Mouse (Mus musculus): ENCODE results near the gene Igsf6.

Igsf6 gene

DNA sequence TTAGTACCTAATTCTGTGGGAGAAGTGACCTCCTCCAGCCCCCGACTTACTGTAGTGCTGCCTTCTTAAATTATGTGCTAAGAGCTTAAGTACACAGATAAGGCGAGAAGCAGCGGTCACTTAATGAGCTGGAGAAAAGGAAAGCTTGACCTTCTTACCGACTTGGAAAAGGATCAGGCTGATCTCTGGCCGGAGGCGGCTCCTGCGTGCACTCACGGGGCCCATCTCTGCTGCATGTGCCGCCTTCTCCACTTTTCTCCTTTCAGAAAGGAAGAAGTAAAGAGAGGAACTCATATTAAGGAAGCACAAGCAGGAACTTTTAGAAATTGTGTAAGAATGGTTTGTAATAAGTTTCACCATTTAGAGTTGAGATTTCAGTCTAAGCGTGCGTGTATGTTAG lies at the start of gene Igsf6:
Gene Igsf6 (minus strand): TSS at position 292 of the 400 bp plus-strand sequence.
- DNase-seq = peak; percentile 65

GRCm38 (mm10) chr7:121120143-121120818 lies 45.9 kb upstream of the Igsf6 start:
- peak; percentile 74 to 81 for DNase-seq

- DNase-seq = no peak
Observed at GRCm38 (mm10) chr7:121111762-121112161, 37.4 kb upstream of the Igsf6 start.

- DNase-seq = no peak
Observed at GRCm38 (mm10) chr7:121111321-121111720, 36.9 kb upstream of the Igsf6 start.

DNA sequence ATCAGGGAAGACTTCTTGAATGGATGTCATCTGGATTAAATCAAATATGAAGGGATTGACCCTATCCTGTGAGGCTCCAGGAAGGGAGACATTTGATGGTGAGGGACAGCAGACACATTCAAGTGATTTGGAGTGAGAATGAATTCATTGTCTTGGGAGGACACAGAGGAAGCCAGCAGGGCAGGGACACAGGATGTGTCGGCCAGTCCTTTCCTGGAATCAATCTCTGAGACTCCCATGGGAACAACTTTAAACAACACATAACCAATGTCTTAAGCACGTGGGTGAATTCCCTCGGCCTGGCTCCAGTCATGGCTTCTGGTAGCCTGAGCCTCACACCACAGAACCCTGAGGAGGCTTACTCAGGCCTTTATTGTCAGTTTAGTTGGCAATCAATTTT lies 33.5 kb upstream of the Igsf6 start:
- peak; percentile 12 to 16 for DNase-seq

GRCm38 (mm10) chr7:121098614-121099389 lies 24.4 kb upstream of the Igsf6 start:
- DNase-seq = no peak

- no peak for DNase-seq
Observed at GRCm38 (mm10) chr7:121093026-121093425, 18.7 kb upstream of the Igsf6 start.

- no peak for DNase-seq
Observed at GRCm38 (mm10) chr7:121090748-121091147, 16.4 kb upstream of the Igsf6 start.

DNA sequence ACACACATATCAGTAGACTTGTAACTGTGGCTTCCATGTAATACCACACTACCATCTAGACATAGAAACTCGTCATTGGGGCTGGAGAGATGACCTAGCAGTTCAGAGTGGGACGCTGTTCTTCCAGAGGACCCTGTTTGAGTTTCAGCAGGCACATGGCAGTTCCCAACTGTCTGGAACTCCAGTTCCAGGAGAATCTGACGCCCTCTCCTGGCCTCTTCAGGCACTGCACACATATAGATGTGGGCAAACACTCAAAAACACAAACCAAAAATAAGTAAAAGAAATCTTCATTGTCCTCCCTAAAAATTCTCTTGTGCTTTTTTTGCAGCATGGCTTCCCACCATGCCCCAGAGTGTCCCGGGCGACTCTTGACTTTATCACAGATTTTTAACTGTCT lies 14.4 kb upstream of the Igsf6 start:
- no peak for DNase-seq

DNA sequence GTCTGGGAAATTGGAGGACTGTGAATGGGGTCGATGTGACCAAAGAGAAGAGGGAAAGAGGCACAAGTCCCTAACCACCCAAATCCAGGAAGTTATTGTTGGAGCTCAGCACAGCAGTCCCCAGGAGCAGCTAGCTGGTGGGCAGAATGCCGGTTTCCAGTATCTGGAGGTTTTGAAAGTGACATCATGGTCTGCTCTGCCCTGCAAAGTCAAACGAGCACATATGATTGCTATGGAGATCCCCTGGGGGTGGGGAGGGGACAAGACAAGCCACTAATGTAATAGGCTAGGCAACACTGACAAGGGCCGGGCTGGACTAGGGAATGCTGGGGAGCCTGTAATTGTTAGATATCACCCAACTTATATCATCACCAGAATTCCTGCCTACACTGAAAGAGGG lies 11.1 kb upstream of the Igsf6 start:
- DNase-seq = no peak

DNA sequence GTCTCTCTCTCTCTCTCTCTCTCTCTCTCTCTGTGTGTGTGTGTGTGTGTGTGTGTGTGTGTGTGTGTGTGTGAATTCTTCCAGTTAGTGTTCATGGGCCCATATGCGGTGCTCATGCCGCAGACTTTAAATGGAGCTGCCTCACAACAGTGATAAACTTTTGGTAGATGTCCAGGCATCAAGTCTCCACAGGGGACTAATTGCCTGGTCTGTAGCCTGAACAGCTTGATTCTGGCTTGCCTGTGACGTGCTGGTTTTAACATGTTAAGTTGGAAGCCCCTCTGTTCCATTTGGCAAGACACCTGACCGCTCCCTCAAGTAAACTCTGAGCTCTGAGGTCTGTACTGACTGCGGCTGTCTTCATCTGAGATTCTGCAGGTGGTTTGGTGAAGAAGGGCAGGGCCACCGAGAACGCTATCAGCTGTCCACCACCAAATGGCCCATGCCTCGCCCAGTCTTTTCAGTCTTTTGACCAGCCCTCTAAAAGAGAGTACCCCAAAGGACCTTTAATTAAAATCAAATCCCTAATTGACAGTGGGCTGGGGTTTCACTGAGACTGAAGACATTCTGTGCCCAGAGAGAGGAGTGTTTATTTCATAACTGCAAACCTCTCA lies 10.6 kb upstream of the Igsf6 start:
- no peak for DNase-seq

GRCm38 (mm10) chr7:121082949-121083513 lies 8.7 kb upstream of the Igsf6 start:
- no peak for DNase-seq

DNA sequence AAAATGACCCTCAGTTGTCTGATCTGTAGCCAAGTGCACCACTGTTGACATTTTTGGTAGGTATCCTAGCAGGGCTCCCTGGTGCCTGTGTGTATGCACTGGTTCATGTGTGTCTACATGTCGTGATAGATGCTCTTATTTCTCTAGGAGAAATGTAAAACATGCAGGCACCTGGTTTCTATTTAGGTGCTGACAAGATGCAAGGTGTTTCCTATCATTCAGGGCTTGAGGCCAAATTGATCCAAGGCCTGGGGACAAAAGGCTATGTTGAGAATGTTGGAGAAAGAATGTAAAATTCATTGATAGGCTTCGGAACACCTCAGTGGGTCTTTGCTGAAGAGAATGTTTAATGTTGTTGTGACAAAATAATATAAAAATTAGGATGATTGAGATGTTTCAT lies 7.4 kb upstream of the Igsf6 start:
- no peak for DNase-seq

DNA sequence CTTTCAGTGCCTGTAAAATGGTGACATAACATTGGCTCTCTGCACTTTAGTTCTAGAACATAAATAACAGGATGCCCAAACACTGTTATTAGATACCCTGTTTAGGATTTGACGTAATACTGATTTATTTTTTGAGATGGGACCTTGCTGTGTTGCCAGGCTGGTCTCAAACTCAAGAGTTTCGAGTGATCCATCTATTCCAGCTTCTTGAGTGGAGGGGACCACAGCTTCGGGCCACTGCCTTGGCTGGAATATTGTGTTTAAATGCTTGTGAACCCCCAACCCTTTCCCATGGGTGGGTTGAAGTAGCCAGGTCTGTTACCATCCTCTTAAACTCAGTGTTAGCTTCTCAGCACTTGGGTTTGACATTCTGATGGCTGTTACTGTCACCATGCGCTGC lies 7.0 kb upstream of the Igsf6 start, which contains the start of gene Otoa:
Gene Otoa (plus strand): TSS at position 301 of the 400 bp plus-strand sequence.
- DNase-seq = no peak

GRCm38 (mm10) chr7:121077829-121078228 lies 3.5 kb upstream of the Igsf6 start:
- peak; percentile 37 to 63 for DNase-seq

DNA sequence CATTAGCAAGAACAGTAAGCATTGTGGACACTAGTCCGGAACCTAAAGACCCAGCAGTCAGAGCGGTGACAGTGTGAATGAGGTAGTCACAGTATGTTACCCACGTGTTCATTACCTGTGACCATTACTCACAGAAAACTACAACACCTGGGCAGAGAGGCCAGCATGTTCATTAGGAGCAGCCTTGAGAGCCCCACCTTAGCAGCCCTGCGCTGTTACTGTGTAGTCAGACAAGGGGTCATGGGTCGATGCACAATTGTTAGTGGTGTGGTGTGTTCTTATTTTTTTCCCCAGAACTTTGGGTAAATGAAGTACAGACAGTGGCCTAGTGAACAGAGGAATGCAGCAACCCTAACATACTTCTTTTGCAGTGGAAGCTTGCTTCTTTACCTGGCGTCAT lies 2.9 kb upstream of the Igsf6 start:
- DNase-seq = no peak

- no peak for DNase-seq
Observed at GRCm38 (mm10) chr7:121075416-121075815, 1.0 kb upstream of the Igsf6 start.

GRCm38 (mm10) chr7:121074801-121075400 lies 529 bp upstream of the Igsf6 start:
- DNase-seq = peak; percentile 71 to 81

DNA sequence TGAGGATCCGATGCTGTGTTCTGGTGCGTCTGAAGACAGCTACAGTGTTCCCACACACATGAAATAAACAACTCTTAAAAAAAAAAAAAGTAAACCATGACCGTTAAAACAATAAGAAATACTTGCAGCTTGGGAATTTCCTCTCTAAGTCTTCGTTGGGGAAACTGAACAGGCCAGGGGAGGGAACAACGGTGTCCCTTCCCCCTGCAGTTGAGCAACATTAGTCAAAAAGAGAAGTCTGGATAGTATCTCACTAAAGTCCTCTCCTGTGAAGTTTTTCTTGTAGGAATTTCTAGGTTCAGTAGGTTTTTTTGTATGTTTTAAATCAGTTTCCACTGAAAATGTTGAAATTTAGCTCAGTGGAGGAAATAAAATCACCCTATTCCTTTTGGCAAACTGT lies 1.9 kb downstream of the Igsf6 start:
- DNase-seq = peak in 1 of 2 experiments; percentile 23

GRCm38 (mm10) chr7:121071276-121071675 lies 3.1 kb downstream of the Igsf6 start:
- DNase-seq = no peak

GRCm38 (mm10) chr7:121064309-121064708 lies 10.1 kb downstream of the Igsf6 start:
- peak in 1 of 2 experiments; percentile 37 for DNase-seq

- no peak for DNase-seq
Observed at GRCm38 (mm10) chr7:121059477-121060218, 14.7 kb downstream of the Igsf6 start.
